Mouse (Mus musculus) testis, adult 10 weeks (tissue): ENCODE results near the gene Rc3h2. TPM values are rescaled to one million over a fixed set of nuclear protein-coding genes. Genes with fewer than 3 reads are reported as not detected.

Experiments used
- polyA plus RNA-seq: library from polyadenylated mRNA; stranded (reverse); fragments of 350-450 nt; fragmentation: Illumina TruSeq; extraction: RNeasy Lipid Tissue Mini Kit (QIAGEN cat#74804); gene quantifications from one replicate; pipeline ENCODE4 v1.2.3, GENCODE M21; 2014; ENCODE audit warnings: low read depth, low replicate concordance

The Rc3h2 gene
- polyA plus RNA-seq: 32.1 TPM

GRCm38 (mm10) chr2:37422306-37423304, at the start of gene Rc3h2:
Rc3h2 (minus strand) TSS chr2:37422903.

GRCm38 (mm10) chr2:37442611-37443591, 20.2 kb upstream of the Rc3h2 start, which contains the start of the genes Zbtb26, Zbtb6 and Rabgap1:
Zbtb26 (minus strand) TSS chr2:37443135.
Zbtb6 (minus strand) TSS chr2:37443171.
Rabgap1 (plus strand) TSS chr2:37443279.

GRCm38 (mm10) chr2:37358633-37359540, 63.8 kb downstream of the Rc3h2 start, which contains the start of gene Pdcl:
Pdcl (minus strand) TSS chr2:37359332.

GRCm38 (mm10) chr2:37326215-37326614, 96.5 kb downstream of the Rc3h2 start, which contains the start of gene Olfr368:
Olfr368 (plus strand) TSS chr2:37326515.

Other genes starting within 250 kb of the Rc3h2 start
- gene Olfr365, start 234.7 kb downstream of the Rc3h2 start, polyA plus RNA-seq: 0.10 TPM
- not detected for gene Olfr366, start 211.3 kb downstream of the Rc3h2 start, polyA plus RNA-seq
- not detected for gene Olfr368, start 96.4 kb downstream of the Rc3h2 start, polyA plus RNA-seq
- 14.0 TPM for gene Pdcl, start 63.6 kb downstream of the Rc3h2 start, polyA plus RNA-seq
- 12.5 TPM for gene Zbtb26, start 20.2 kb upstream of the Rc3h2 start, polyA plus RNA-seq
- gene Zbtb6, start 20.3 kb upstream of the Rc3h2 start, polyA plus RNA-seq: 16.0 TPM
- gene Rabgap1, start 20.4 kb upstream of the Rc3h2 start, polyA plus RNA-seq: 37.5 TPM
- 0.15 TPM for gene Gpr21, start 93.4 kb upstream of the Rc3h2 start, polyA plus RNA-seq